Mouse (Mus musculus): ENCODE measurements at regions not wholly inside any gene's neighbourhood (a gene's known extent, or its start where the extent isn't known, plus 50 kb on each side); places are given as distances from the start of the nearest gene placed in this dataset.

DNA sequence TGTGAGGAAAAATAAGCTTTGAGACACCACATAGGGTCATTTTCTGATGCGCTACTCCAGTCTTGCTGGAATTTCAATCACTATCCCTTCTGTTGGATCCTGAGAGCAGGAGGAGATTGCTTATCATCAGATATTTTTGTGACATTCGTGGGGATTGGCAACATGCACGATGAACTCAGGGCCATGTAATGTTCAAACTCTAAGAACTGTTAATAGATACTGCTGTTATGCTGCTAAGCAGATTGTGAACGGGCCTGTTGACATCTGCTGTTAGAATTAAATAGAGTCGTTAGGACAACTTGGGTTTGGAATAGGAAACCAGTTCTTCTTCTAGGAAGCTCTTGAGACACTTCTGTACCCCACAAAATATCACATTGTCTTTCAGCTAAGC lies 876.9 kb downstream of the Epha4 start:
- Histone ChIP-seq H3K27ac (ENCODE audit: insufficient read depth, low read length) (no peak overlapping the region), H3K4me1 (ENCODE audit: control insufficient read depth, insufficient read depth, low read length) (no peaks in the 10 kb centered on the region), H3K4me3 (ENCODE audit: insufficient read depth, low read length) (no peak overlapping the region)
- TF ChIP-seq POLR2A (IDR thresholded peaks at IDR 0.05; ENCODE audit: extremely low read depth, insufficient read depth, low read length) (no peak), CTCF (IDR thresholded peaks at IDR 0.05; ENCODE audit: extremely low read depth, insufficient read depth, low read length) (no peak)

DNA sequence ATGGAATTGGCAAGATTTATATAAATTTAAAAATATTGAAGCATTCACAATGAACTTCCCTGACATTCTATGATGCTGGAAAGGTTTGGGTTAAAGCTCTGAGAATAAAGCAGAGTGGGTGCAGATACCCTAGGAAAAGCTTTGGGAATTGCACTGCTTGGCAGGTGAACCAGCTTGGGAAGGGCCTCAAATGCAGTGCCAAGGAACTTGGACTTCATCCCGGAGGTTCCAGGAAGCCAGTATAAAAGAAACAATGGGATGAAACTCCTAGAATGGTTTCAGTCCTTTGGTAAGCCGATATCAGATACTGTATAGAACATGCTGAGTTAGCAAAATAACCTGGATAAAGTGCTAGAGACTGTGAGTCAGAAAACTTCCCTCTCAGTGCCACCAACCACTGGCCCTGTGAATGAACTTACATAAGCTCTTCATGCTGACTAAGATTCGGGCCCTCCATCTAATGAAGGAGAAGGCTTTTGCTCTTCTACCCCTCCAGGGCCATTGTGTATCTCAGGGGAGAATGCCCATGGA lies 873.6 kb downstream of the Epha4 start:
- TF ChIP-seq POLR2A (IDR thresholded peaks at IDR 0.05; ENCODE audit: extremely low read depth, insufficient read depth, low read length) (no peak), CTCF (IDR thresholded peaks at IDR 0.05; ENCODE audit: extremely low read depth, insufficient read depth, low read length) (no peak)
- H3K4me1 ChIP-seq (ENCODE audit: control insufficient read depth, insufficient read depth, low read length): no peaks in the 10 kb centered on the region
- no peak overlapping the region for H3K4me3 ChIP-seq (ENCODE audit: insufficient read depth, low read length)
- H3K27ac ChIP-seq (ENCODE audit: insufficient read depth, low read length): no peak overlapping the region

GRCm38 (mm10) chr1:76642703-76643102 lies 872.2 kb downstream of the Epha4 start:
- no peak for TF ChIP-seq POLR2A (IDR thresholded peaks at IDR 0.05; ENCODE audit: extremely low read depth, insufficient read depth, low read length)
- TF ChIP-seq CTCF (IDR thresholded peaks at IDR 0.05; ENCODE audit: extremely low read depth, insufficient read depth, low read length): no peak
- H3K4me3 ChIP-seq (ENCODE audit: insufficient read depth, low read length): no peak overlapping the region
- no peak overlapping the region for H3K27ac ChIP-seq (ENCODE audit: insufficient read depth, low read length)
- no peaks in the 10 kb centered on the region for H3K4me1 ChIP-seq (ENCODE audit: control insufficient read depth, insufficient read depth, low read length)

DNA sequence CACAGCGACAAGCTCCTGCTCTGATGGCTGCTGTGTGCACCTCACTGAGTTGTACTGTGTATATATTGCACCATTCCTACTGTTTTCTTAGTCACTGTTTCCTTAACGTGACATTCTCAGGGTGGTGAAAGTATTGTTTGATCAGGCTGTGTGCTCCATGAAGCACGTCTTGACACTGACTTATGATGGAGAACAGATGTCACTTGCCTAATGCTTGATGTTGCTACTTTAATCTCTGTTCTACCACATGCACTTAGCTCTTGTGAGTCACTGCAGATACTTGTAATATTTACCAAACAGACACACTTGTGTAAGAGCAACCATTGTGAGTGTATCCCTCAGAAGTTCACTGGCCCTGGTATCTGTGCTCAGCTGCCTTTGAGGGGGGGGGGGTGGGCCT lies 870.0 kb downstream of the Epha4 start:
- Histone ChIP-seq H3K4me3 (ENCODE audit: insufficient read depth, low read length) (no peak overlapping the region), H3K4me1 (ENCODE audit: control insufficient read depth, insufficient read depth, low read length) (no peaks in the 10 kb centered on the region), H3K27ac (ENCODE audit: insufficient read depth, low read length) (no peak overlapping the region)
- TF ChIP-seq POLR2A (IDR thresholded peaks at IDR 0.05; ENCODE audit: extremely low read depth, insufficient read depth, low read length) (no peak), CTCF (IDR thresholded peaks at IDR 0.05; ENCODE audit: extremely low read depth, insufficient read depth, low read length) (no peak)

GRCm38 (mm10) chr1:76654826-76655225 lies 860.1 kb downstream of the Epha4 start:
- H3K4me1 ChIP-seq (ENCODE audit: control insufficient read depth, insufficient read depth, low read length): no peaks in the 10 kb centered on the region
- TF ChIP-seq CTCF (IDR thresholded peaks at IDR 0.05; ENCODE audit: extremely low read depth, insufficient read depth, low read length) (no peak), POLR2A (IDR thresholded peaks at IDR 0.05; ENCODE audit: extremely low read depth, insufficient read depth, low read length) (no peak)
- no peak overlapping the region for H3K4me3 ChIP-seq (ENCODE audit: insufficient read depth, low read length)
- no peak overlapping the region for H3K27ac ChIP-seq (ENCODE audit: insufficient read depth, low read length)

DNA sequence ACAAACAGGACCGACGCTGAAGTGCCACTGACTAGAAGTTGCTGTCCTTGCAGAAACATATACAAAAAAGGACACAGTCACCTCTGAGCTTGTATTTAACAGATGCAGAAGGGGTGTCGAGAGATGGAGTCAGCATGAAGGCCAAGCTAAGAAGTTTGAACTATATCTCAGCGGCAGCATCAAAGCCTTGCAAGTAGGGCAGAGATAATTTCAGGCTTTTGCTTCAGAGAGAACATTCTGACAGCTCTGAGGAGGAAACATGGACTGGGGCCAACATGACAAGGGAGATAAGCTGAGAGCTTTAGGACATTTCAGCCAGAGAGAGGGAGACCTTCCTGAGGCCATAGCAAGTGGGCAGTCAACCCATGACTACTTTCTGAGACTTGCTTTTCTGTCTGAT lies 856.7 kb downstream of the Epha4 start:
- H3K4me1 ChIP-seq (ENCODE audit: control insufficient read depth, insufficient read depth, low read length): no peaks in the 10 kb centered on the region
- TF ChIP-seq CTCF (IDR thresholded peaks at IDR 0.05; ENCODE audit: extremely low read depth, insufficient read depth, low read length) (no peak), POLR2A (IDR thresholded peaks at IDR 0.05; ENCODE audit: extremely low read depth, insufficient read depth, low read length) (no peak)
- H3K4me3 ChIP-seq (ENCODE audit: insufficient read depth, low read length): no peak overlapping the region
- H3K27ac ChIP-seq (ENCODE audit: insufficient read depth, low read length): no peak overlapping the region

DNA sequence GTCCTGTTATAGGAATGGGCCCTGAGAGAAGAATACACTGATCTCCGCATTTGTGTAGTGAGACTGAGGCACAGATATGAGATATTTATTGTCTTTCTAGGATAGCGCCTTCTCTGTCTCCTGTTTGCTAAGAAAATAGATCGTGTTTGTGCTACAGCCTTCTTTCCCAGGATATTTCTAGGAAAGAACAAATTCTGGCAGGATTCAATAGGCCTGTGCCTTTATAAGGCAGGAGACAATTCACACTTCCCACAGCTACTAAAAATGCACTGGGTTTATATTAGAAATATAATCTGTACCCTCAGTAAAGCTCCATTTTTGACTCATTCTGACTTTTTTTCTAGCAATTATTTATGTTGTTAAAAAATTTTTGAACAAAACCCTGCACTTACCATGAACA lies 854.7 kb downstream of the Epha4 start:
- TF ChIP-seq CTCF (IDR thresholded peaks at IDR 0.05; ENCODE audit: extremely low read depth, insufficient read depth, low read length) (no peak), POLR2A (IDR thresholded peaks at IDR 0.05; ENCODE audit: extremely low read depth, insufficient read depth, low read length) (no peak)
- H3K4me3 ChIP-seq (ENCODE audit: insufficient read depth, low read length): no peak overlapping the region
- no peak overlapping the region for H3K27ac ChIP-seq (ENCODE audit: insufficient read depth, low read length)
- H3K4me1 ChIP-seq (ENCODE audit: control insufficient read depth, insufficient read depth, low read length): no peaks in the 10 kb centered on the region

DNA sequence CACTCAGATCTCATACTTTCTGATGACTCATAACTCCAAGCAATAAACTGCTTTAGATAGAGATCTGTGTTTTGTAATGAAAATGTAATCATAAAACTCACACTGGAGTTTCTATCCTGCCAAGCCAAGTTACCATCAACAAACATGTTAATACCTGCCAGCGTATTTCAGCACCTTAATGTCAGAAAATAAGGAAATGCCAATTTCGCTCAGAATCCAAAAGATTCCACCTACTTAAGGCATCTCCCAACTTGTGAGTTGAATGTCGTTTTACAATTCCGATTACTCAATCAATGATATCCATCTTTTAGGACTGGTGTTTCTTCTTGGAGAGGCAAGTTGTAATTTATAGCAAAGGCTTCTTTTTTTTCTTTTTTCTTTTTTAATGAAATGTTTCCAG lies 850.5 kb downstream of the Epha4 start:
- H3K4me3 ChIP-seq (ENCODE audit: insufficient read depth, low read length): no peak overlapping the region
- no peak overlapping the region for H3K27ac ChIP-seq (ENCODE audit: insufficient read depth, low read length)
- H3K4me1 ChIP-seq (ENCODE audit: control insufficient read depth, insufficient read depth, low read length): no peaks in the 10 kb centered on the region
- TF ChIP-seq CTCF (IDR thresholded peaks at IDR 0.05; ENCODE audit: extremely low read depth, insufficient read depth, low read length) (no peak), POLR2A (IDR thresholded peaks at IDR 0.05; ENCODE audit: extremely low read depth, insufficient read depth, low read length) (no peak)

GRCm38 (mm10) chr1:76676836-76677235 lies 838.1 kb downstream of the Epha4 start:
- H3K4me3 ChIP-seq (ENCODE audit: insufficient read depth, low read length): no peak overlapping the region
- TF ChIP-seq POLR2A (IDR thresholded peaks at IDR 0.05; ENCODE audit: extremely low read depth, insufficient read depth, low read length): no peak
- no peak for TF ChIP-seq CTCF (IDR thresholded peaks at IDR 0.05; ENCODE audit: extremely low read depth, insufficient read depth, low read length)
- H3K27ac ChIP-seq (ENCODE audit: insufficient read depth, low read length): no peak overlapping the region
- no peaks in the 10 kb centered on the region for H3K4me1 ChIP-seq (ENCODE audit: control insufficient read depth, insufficient read depth, low read length)

- Histone ChIP-seq H3K27ac (ENCODE audit: insufficient read depth, low read length) (no peak overlapping the region), H3K4me3 (ENCODE audit: insufficient read depth, low read length) (no peak overlapping the region), H3K4me1 (ENCODE audit: control insufficient read depth, insufficient read depth, low read length) (no peaks in the 10 kb centered on the region)
- no peak for TF ChIP-seq CTCF (IDR thresholded peaks at IDR 0.05; ENCODE audit: extremely low read depth, insufficient read depth, low read length)
- TF ChIP-seq POLR2A (IDR thresholded peaks at IDR 0.05; ENCODE audit: extremely low read depth, insufficient read depth, low read length): no peak
Observed at GRCm38 (mm10) chr1:76705556-76705955, 809.3 kb downstream of the Epha4 start.
